Mouse (Mus musculus) liver, adult 2 months (tissue): ENCODE measurements around the gene Abhd2.

Experiments
- CTCF ChIP-seq: fragments of 200-500 bp; IDR thresholded peaks from 2 replicates; pipeline ENCODE4 v1.5.1; 2011; ENCODE audit warnings: low read depth, low read length, control low read depth
- POLR2A ChIP-seq: fragments of 200-500 bp; IDR thresholded peaks from 2 replicates; pipeline ENCODE4 v1.6.1; 2011; ENCODE audit warnings: low read length, control low read depth; ENCODE audit not compliant: insufficient read depth; ENCODE audit errors: extremely low read depth

DNA sequence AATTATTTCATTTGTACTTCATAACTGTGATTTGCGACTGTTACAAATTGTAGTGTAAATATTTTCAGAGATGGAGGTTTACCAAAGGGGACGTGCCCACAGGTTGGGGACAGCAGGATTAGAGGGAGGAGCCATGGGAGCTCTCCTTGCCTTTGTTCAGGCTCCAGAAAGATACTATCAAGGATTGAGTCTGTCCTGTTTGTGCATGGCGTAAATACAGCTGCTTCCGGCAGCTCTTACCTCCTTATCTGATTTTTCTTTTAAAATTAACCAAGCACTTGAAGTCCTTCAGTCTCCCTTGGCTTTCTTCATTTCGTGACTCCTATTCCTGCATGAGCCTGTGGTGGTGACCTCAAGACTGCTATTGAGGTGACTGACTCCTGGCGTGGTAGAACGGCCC lies 26.5 kb downstream of the Abhd2 start:
- TF ChIP-seq POLR2A: no peak
- TF ChIP-seq CTCF: no peak
